Mouse (Mus musculus): ENCODE results near the gene Ccl22.

Ccl22 gene

GRCm38 (mm10) chr8:94778895-94779533, 33.6 kb downstream of the Ccl22 start:
- no peak for DNase-seq (ENCODE audit: low read depth, low spot score)

GRCm38 (mm10) chr8:94779534-94780294, 34.3 kb downstream of the Ccl22 start:
- no peak for DNase-seq (ENCODE audit: low read depth, low spot score)

- no peak for DNase-seq (ENCODE audit: low read depth, low spot score)
These were observed 35.2 kb downstream of the Ccl22 start for GRCm38 (mm10) chr8:94780491-94781154.

- no peak for DNase-seq (ENCODE audit: low read depth, low spot score)
These were observed 35.9 kb downstream of the Ccl22 start for GRCm38 (mm10) chr8:94781155-94781837.

- no peak for DNase-seq (ENCODE audit: low read depth, low spot score)
These were observed 36.4 kb downstream of the Ccl22 start for GRCm38 (mm10) chr8:94781838-94782235.

- no peak for DNase-seq (ENCODE audit: low read depth, low spot score)
These were observed 38.5 kb downstream of the Ccl22 start for GRCm38 (mm10) chr8:94783890-94784289.

- no peak for DNase-seq (ENCODE audit: low read depth, low spot score)
These were observed 40.0 kb downstream of the Ccl22 start for GRCm38 (mm10) chr8:94785247-94785985.

- DNase-seq (ENCODE audit: low read depth, low spot score) = no peak
These were observed 40.7 kb downstream of the Ccl22 start for GRCm38 (mm10) chr8:94785995-94786595.

- no peak for DNase-seq (ENCODE audit: low read depth, low spot score)
These were observed 42.4 kb downstream of the Ccl22 start for GRCm38 (mm10) chr8:94787524-94788501.

- DNase-seq (ENCODE audit: low read depth, low spot score) = no peak
These were observed 44.0 kb downstream of the Ccl22 start for GRCm38 (mm10) chr8:94789256-94789955.

GRCm38 (mm10) chr8:94794368-94794767, 49.0 kb downstream of the Ccl22 start:
- DNase-seq (ENCODE audit: low read depth, low spot score) = no peak

- DNase-seq (ENCODE audit: low read depth, low spot score) = no peak
These were observed 49.4 kb downstream of the Ccl22 start for GRCm38 (mm10) chr8:94794782-94795181.

GRCm38 (mm10) chr8:94800278-94800968, 55.0 kb downstream of the Ccl22 start:
- peak; percentile 77 for DNase-seq (ENCODE audit: low read depth, low spot score)
